Mouse (Mus musculus) G1E (cell line): Measurements from ENCODE around the gene Tm6sf2.

ENCODE experiments used
- CTCF ChIP-seq: IDR thresholded peaks from 2 replicates; pipeline ENCODE4 v1.5.1; 2012; ENCODE audit warnings: low read depth, low read length, inconsistent platforms, mixed read lengths
- GATA1 ChIP-seq: IDR thresholded peaks from 2 replicates; pipeline ENCODE4 v1.6.1; 2012; ENCODE audit warnings: borderline replicate concordance, low read length, inconsistent platforms, mixed read lengths
- POLR2AphosphoS5 ChIP-seq: IDR thresholded peaks from 2 replicates; pipeline ENCODE4 v1.6.1; 2012; ENCODE audit warnings: low read depth, low read length, inconsistent platforms; ENCODE audit not compliant: insufficient replicate concordance

DNA sequence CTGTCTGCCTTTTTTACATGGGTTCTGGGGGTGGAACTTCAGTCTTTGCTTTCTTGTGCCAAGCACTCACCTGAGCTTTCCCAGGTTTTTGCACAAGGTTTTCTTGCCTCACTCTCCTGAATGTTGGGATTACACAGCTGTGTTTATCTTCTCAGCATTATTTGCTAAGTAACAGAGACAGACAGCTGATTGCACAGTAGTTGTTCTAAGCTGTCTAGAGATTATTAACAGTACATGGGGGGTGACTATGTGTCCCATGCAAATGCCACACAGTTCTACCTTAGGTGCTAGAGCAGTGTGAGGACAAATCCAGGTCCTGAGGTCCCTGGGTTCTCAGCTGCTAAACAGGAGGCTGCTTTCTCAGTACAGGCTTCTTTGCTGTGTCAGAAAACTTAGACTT is 23.1 kb upstream of the Tm6sf2 start:
- no peak for TF ChIP-seq CTCF
- TF ChIP-seq POLR2AphosphoS5: no peak
- no peak for TF ChIP-seq GATA1
